Mouse (Mus musculus): ENCODE measurements around the gene Mast4.

The Mast4 gene

GRCm38 (mm10) chr13:102792157-102792556, 542.1 kb downstream of the Mast4 start:
- no peak for DNase-seq (ENCODE audit: low spot score in 2 of 2)

DNA sequence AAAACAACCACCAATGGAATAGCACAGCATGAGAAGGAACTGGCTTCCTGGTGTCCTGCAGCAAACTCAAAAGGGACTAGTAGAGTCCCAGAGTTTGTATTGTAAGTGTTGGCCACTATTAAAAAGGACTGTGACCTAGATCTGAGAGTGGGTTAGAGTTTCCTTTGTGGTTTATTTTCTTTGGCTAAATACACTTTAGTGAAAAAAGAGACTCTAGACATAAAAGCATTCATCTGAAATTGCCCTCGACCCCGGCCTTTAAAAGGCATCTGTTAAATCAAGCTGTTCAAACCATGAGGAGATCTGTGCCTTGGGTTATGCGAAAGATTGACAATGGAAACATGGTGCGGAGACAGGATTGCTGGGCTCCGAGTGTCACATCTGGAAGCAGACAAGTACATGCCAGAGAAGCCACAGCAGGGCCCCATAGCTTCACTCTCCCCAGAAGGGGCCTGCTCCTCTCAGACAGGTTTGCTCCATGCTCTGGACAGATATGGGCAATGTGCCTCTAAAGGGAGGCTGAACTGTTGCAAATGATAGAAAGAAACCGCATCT, 543.6 kb downstream of the Mast4 start:
- no peak for DNase-seq (ENCODE audit: low spot score in 2 of 2)

DNA sequence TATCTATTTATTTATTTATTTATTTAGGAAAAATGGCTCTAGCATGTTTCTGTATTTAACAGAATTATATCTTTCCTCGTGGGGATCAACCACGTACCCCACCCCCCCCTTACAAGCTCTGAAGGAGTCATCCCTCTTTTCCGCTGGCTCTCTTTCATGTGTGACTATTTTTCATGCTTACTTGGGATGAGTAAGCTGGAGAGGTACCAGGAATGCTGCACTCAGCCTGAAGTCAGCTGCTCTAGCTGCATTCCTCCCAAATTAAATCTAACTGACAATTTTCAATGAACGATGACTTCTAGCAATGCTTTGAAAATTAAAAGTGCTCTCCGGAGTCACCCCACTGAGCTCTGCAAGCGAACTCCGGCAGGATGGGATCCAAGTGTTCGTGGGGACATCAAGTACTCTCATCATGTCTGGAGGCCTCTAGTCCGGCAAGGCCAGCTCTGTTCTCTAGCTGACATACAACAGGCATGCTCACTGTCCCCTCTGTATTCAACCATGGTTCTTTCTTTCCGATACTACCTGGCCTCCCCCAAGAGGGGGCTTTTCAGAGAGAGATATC, 547.5 kb downstream of the Mast4 start:
- DNase-seq (ENCODE audit: low spot score in 2 of 2): no peak

DNA sequence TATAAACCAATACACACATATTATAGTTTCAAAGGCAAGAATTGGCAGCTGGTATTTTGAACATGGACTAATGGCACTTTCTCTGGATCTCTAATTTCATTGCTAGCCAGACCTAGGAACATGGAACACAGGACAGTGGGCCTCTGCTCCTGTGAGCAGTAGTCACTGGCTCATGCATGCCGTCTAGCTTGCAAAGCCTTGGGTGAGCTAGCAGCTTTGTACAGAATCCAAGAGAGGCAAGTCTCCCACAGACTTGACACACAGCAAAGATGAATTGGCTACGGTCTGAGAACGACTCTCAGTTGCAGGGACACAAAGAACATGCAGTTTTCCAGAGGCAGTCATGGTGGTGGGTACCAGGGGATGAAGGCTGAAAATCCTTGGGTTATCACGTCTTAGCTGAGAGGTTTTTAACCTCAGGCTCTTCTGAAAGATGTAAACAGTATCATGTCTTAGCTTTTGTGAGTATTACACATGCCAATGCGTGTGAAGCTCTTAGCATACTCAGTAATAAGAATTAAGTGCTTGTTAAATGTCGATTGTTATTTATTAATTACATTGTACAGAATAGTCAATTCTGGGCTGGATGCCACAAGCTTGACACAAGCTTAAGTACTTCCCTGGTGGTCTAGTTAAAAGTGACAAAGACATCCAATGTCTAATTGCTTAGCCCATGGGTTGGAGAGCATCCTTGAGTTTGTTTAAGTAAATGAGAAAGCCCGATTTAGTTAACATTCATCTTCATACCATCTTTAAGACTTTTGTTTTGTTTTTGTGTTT, 550.6 kb downstream of the Mast4 start:
- no peak for DNase-seq (ENCODE audit: low spot score in 2 of 2)

DNA sequence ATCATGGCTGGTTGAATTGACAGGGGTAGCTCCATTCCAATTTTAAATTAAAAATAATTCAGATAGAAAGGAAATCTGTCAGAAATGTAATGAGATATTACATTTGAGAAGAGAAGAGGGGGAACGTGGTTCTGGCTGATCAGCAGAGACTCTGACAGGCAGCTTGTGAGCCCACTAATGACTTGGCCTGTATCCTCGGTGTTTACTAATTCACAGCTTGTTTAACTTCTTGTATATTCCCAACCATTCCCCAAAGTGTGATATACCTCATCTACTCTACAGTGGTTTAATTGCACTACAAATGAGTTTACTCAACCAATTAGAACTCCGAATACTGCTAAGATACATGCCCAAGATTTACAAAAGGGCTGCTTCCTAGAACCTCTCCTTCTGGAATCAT, 555.0 kb downstream of the Mast4 start:
- DNase-seq (ENCODE audit: low spot score in 2 of 2): no peak

DNA sequence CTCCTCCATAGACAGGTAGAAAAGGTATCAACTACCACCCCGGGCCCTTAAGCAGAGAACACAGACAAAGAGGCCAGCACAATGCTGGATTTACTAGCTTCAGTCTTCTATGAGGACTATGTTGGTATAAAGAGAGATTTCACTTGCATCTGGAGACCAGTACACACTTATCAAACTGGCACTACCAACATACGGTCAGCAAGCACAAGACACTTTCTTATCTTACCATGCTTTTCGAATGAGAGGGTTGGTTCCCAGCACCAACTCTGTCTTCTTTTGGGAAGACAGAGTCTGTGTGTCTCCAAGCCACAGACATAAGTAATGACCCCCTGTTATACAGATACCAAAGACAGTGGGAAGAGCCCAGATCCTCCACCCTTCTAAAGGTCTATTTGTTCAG, 555.4 kb downstream of the Mast4 start:
- no peak for DNase-seq (ENCODE audit: low spot score in 2 of 2)

GRCm38 (mm10) chr13:102775506-102775905, 558.8 kb downstream of the Mast4 start:
- no peak for DNase-seq (ENCODE audit: low spot score in 2 of 2)

DNA sequence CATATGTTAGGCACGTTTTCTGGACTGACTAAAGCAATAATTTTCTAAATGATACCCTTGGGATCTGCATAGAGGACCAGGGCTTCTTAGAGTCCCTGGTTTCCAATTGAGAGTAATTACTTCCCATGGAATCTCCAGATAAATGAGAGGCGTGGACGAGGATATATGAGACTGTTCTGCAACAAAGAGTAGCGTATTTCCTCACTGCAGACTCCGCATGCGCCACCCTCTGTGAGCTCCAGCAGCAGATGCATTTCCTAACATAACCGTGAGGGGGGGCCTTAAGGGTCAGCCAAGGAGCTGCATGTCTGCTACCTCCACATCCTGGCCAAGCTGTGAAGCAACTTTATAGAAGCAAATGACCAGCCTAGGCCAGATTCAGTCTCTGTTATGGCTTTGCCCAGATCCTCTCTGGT, 559.5 kb downstream of the Mast4 start:
- no peak for DNase-seq (ENCODE audit: low spot score in 2 of 2)

- DNase-seq (ENCODE audit: low spot score in 2 of 2): no peak
Observed at GRCm38 (mm10) chr13:102773169-102773568, 561.1 kb downstream of the Mast4 start.

DNA sequence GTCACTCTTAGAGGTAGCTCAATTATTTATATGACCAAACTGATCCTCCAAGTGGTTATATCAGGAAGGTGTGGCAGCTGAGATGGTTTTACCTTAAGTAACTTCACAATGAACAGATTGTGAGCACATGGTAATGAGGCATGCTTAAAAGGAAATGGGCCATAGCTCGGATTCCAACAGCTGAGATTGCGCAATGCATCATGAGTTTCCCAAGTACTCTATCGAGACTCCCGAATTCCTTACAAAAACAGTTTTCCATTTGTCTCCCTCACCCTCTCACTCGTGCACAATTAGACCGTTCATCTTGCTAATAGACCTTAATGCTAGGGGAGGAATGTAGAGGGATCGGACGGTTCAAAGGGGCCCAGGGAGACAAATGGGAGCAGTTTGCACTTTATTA, 564.1 kb downstream of the Mast4 start:
- DNase-seq (ENCODE audit: low spot score in 2 of 2): no peak

DNA sequence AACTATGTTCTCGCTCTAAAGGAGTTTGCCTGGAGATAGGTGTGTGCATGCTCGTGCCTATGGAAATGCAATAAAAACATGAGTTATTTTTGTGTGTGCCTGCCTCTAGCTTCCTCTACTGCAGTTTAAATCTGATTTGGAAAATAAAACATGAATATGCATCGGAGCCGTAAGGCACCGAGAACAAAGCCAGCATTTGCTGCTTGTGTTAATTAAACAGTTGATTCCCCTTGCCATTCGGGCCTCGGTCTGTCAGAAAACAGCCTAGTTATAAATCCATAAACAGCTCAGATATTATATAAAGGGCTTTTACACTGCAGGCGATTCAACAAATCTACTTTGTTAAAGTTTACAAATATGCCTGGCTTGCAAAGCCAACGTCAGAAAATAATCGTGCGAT, 565.8 kb downstream of the Mast4 start:
- DNase-seq (ENCODE audit: low spot score in 2 of 2): no peak

DNA sequence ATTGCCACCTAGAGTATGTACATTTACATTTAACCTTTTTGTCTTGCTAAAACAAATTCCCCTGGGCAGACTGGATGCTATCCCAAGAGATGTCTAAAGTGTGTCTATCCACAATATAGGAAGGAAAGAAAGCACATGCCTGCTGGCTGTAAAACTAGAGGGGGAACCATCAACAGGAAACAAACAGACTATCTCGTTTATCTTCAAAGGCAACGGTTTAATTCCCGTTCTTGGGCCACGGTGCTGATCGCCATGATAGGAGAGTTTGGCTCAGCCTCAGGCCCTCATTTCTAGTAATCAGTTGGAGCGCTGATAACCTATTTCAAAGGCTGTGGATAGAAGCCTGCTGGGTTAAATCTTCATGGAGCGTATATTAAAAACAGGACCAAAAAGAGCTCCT, 567.2 kb downstream of the Mast4 start:
- DNase-seq (ENCODE audit: low spot score in 2 of 2): no peak

DNA sequence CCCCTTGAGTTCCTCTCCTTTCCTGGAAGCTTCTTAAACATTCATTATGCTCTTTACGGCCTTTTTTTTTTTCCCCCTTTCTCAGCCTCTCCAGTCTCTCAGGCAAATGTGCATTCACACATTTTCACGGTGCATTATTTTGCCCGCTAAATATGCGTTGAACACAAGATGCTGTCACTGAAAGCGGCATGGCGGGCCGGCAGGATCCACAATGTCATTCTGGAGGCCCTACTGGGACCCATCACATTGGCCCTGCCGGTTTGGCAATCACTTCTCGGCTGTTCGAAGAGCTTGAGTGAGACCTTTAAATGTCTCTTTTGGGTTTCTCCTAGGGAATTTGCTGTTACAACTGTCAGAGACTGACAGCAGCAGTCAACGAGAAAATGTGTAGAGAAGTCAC, 569.1 kb downstream of the Mast4 start:
- no peak for DNase-seq (ENCODE audit: low spot score in 2 of 2)

- no peak for DNase-seq (ENCODE audit: low spot score in 2 of 2)
Observed at GRCm38 (mm10) chr13:102764218-102764617, 570.1 kb downstream of the Mast4 start.

- no peak for DNase-seq (ENCODE audit: low spot score in 2 of 2)
Observed at GRCm38 (mm10) chr13:102762203-102762602, 572.1 kb downstream of the Mast4 start.

DNA sequence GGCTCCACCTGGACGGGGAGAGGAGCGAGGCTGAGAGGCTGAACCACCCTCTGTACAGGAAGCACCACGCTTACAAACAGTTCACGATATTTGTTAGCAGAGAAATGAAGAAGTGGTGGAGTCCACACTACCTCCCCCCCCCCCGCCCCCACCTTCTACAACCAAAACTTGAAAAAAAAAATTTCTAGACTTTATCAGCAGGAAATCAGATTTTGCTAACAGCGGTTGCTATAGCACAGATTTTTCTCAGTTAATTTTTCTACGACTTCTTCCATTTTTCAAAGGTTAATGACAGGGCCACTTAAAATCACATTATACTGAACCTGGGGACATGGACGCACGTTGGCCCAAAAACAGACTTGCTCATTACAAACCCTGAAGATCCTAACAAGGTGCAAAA, 572.9 kb downstream of the Mast4 start:
- DNase-seq (ENCODE audit: low spot score in 2 of 2): no peak

- DNase-seq (ENCODE audit: low spot score in 2 of 2): no peak
Observed at GRCm38 (mm10) chr13:102758021-102758420, 576.3 kb downstream of the Mast4 start.

- no peak for DNase-seq (ENCODE audit: low spot score in 2 of 2)
Observed at GRCm38 (mm10) chr13:102756071-102756470, 578.2 kb downstream of the Mast4 start.

DNA sequence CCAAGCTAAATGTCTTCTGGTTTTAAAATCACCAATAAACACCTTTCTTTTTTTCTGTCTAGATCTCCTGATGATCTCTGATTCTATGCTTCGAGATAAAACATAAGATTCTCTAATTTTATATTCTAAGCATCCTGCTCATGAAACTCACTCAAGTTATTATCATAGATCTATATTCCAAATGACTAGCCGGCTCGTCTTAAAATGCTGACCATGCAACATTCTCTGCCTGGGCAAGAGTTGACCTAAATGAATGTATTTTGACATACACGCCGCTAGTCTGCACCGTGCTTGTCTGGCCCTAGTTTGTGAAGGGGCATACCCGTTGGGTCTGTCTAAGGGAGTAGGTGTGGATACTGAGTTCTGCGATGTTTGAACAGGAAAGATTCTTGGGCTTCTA, 579.2 kb downstream of the Mast4 start:
- no peak for DNase-seq (ENCODE audit: low spot score in 2 of 2)

- no peak for DNase-seq (ENCODE audit: low spot score in 2 of 2)
Observed at GRCm38 (mm10) chr13:102753714-102754556, 580.4 kb downstream of the Mast4 start.

GRCm38 (mm10) chr13:102749891-102750290, 584.4 kb downstream of the Mast4 start:
- no peak for DNase-seq (ENCODE audit: low spot score in 2 of 2)

DNA sequence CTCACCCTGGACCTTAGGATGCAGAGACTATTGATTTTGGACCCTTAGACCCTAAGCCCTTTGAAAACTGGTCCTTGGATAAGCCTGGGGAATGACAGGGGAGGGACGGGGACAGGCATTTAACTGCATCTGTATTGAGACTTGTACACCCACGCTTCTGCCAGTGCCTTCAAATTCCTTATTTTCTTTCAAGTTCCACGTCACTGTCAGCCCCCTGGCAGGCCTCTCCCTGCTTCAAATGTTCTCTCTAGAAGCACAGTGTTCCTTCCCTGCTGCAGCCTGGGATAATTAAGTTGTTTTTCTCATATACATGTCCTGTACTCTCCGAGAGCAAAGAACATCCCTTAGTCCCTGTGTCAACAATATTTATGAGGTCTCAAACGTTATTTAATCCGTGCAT, 585.1 kb downstream of the Mast4 start:
- no peak for DNase-seq (ENCODE audit: low spot score in 2 of 2)
